Comparison of ENCODE assay signal across 15 mouse cellular contexts in the genomic region with DNA sequence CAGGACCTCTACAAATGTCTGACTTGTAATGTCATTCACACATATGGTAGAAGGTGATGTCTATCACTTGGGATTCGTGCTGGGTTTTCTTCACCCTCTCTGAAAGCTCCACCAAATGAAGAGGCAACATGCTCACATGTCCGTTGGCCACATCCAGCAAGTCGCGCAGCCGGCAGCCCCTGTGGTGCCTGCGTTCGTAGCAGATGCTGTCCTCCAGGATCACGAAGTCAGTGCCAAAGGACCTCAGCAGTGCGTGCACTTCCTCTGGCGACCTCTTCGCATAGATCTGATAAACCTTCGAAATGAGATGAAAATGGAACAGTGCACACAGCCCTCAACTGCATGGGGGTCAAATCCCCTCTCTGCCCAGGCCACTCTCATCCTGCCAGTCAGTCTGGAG.
"Had no signal": no experiment of that assay in that cellular context is flagged by ENCODE, and none has a peak within 500 bp of the region (broad histone marks: within the 10 kb centered on the region; RNA-seq: fewer than 3 reads in every experiment).

No protein-coding gene starts in this region.

- H3K36me3 ChIP-seq: stomach, embryonic 15.5 days had no signal

- H3K27me3 ChIP-seq: lung, embryonic 15.5 days; megakaryocyte, embryonic 14.5 days; midbrain, embryonic 12.5 days; neural tube, embryonic 12.5 days; stomach, embryonic 15.5 days had no signal

- DNase-seq: lung, adult 2 months; lung, postnatal 14 days; lung, postnatal 36 days; right cerebral cortex, postnatal 14 days; thymus, adult 2 months; thymus, postnatal 25 days; thymus, postnatal 4 days had no signal

- H3K4me2 ChIP-seq: lung, embryonic 15.5 days; midbrain, embryonic 12.5 days; neural tube, embryonic 12.5 days; stomach, embryonic 15.5 days had no signal

- ATAC-seq: lung, postnatal 0 days had no signal

- H3K9me3 ChIP-seq: lung, embryonic 15.5 days; megakaryocyte, embryonic 14.5 days; midbrain, embryonic 12.5 days; neural tube, embryonic 12.5 days; stomach, embryonic 15.5 days had no signal

- H3K9ac ChIP-seq: lung, embryonic 15.5 days; midbrain, embryonic 12.5 days; neural tube, embryonic 12.5 days; stomach, embryonic 15.5 days had no signal

- H3K4me1 ChIP-seq: lung, embryonic 15.5 days; neural tube, embryonic 12.5 days; stomach, embryonic 15.5 days had no signal

- H3K27ac ChIP-seq: lung, embryonic 15.5 days; macrophage; midbrain, embryonic 12.5 days; neural tube, embryonic 12.5 days; stomach, embryonic 15.5 days; stomach, postnatal 0 days had no signal

- H3K4me3 ChIP-seq: lung, embryonic 15.5 days; megakaryocyte, embryonic 14.5 days; midbrain, embryonic 12.5 days; neural tube, embryonic 12.5 days; stomach, embryonic 15.5 days had no signal
